Mouse (Mus musculus) NIH3T3 (cell line): ENCODE results near the gene Olfr517.

Experiments
- DNase-seq: peaks from one replicate; pipeline ENCODE4 v3.0.0-alpha.2; 2012; ENCODE audit warnings: low read depth

Gene Olfr517

DNA sequence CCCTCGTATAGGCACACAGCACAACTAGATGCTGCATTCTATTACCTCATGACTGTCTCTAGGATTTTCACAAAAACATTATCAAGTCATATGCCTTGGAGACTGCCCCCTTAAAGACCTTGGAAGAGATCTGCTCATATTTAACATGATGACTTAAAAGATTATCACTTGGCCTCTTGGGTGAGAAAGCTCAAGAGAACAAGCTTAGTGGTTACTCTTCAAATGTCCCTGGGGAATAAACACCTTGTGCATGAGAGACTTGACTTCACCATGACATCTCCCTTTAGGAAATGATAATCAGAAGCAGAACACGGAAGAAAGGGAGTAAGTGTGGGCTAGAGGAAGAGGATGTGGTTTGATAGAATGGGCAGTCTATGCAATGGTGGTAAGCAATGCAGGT, at the start of gene Olfr517:
TSS of gene Olfr517 (minus strand) at position 101 of the 400 bp plus-strand sequence.
- DNase-seq: no peak

GRCm38 (mm10) chr7:108903969-108904368, 31.8 kb upstream of the Olfr517 start:
- no peak for DNase-seq

DNA sequence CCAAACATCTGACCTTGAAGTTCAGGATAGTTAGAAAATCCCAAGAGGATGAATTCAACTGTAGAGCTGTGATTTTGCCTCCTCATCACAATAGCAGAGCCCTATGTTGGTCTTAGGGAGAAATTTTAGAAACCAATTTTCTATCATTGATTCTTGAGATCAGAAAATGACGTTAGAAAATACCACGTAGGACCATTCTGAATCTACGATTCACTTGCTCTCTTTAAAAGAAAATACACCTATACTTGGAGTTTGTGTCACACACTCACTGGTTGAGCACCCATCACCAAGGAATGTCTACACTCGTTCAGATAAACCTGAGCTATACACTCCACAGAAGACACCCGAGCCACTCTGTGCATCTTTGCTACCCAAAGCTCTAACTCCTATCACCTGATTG, 22.1 kb upstream of the Olfr517 start, which contains the start of gene Olfr519:
TSS of gene Olfr519 (minus strand) at position 101 of the 400 bp plus-strand sequence.
- no peak for DNase-seq

DNA sequence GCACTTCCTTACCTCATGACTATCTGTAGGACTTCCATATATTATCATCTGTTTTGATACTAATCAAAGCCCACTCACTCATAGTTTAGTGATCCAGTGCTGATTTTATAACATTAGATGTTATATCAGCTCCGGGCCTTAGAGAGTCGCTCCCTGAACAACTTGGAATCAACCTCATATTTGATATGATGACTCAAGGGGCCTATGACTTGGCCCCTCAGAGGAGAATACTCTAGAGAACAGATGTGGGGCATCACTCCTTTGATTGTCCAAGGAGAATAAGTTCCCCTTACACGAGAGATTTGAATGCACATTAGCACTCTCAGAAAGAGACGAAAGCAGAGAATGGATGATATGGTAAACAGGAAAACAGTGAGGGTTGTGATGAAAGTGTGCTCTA, 12.7 kb upstream of the Olfr517 start, which contains the start of gene Olfr518:
TSS of gene Olfr518 (minus strand) at position 101 of the 400 bp plus-strand sequence.
- DNase-seq: no peak

GRCm38 (mm10) chr7:108850429-108850828, 21.8 kb downstream of the Olfr517 start, which contains the start of gene Olfr516:
Gene Olfr516, minus strand, starts transcription at chr7:108850529.
- no peak for DNase-seq

GRCm38 (mm10) chr7:108825897-108826296, 46.3 kb downstream of the Olfr517 start, which contains the start of gene Olfr514:
Gene Olfr514, minus strand, starts transcription at chr7:108825997.
- DNase-seq: no peak
